Mouse (Mus musculus): Measurements from ENCODE around the gene Nek5. TPM values are rescaled to one million over a fixed set of nuclear protein-coding genes. Genes with fewer than 3 reads are reported as not detected.

The Nek5 gene
- polyA plus RNA-seq, 1 experiment from 2014 or later, result 0.26 TPM

GRCm38 (mm10) chr8:22060446-22060889 is 64.4 kb downstream of the Nek5 start, which contains the start of gene Alg11:
Alg11 (plus strand) TSS chr8:22060721.
- H3K4me2 ChIP-seq, result peak within 1 kb of the TSS; percentile 89
- ATAC-seq, result peak; percentile 100
- H3K4me3 ChIP-seq, result peak within 1 kb of the TSS; percentile 67
- peaks cover 10% of the 10 kb centered on the region for H3K4me1 ChIP-seq
- no peaks in the 10 kb centered on the region; the same call in 1 of the 2 replicates for H3K9me3 ChIP-seq (replicated peaks)
- under 1% methylated on average over 30 of the region's 36 CpGs for WGBS
- peak within 1 kb of the TSS; percentile 78 for H3K9ac ChIP-seq
- H3K27ac ChIP-seq, result no peak within 1 kb of the TSS
- peaks cover 18% of the 10 kb centered on the region for H3K27me3 ChIP-seq
- H3K36me3 ChIP-seq (ENCODE audit: poor library complexity, severe bottlenecking), result peaks cover 28% of the 10 kb centered on the region

GRCm38 (mm10) chr8:22059821-22060445 is 64.9 kb downstream of the Nek5 start, which contains the start of gene Atp7b:
Atp7b (minus strand) TSS chr8:22060305.
- 2% methylated on average over 44 of the region's 46 CpGs for WGBS
- H3K9ac ChIP-seq, result peak within 1 kb of the TSS; percentile 78
- peaks cover 22% of the 10 kb centered on the region for H3K36me3 ChIP-seq (ENCODE audit: poor library complexity, severe bottlenecking)
- peak; percentile 94 for ATAC-seq
- peak within 1 kb of the TSS; percentile 67 for H3K4me3 ChIP-seq
- peak within 1 kb of the TSS; percentile 89 for H3K4me2 ChIP-seq
- H3K4me1 ChIP-seq, result peaks cover 10% of the 10 kb centered on the region
- H3K27me3 ChIP-seq, result peaks cover 18% of the 10 kb centered on the region
- no peak within 1 kb of the TSS for H3K27ac ChIP-seq
- no peaks in the 10 kb centered on the region for H3K9me3 ChIP-seq (replicated peaks)

- Histone ChIP-seq H3K27ac (no peak overlapping the region), H3K36me3 (ENCODE audit: poor library complexity, severe bottlenecking) (peaks cover 17% of the 10 kb centered on the region), H3K27me3 (peaks cover 18% of the 10 kb centered on the region), H3K4me2 (peak overlapping the region; percentile 89), H3K4me1 (peaks cover 10% of the 10 kb centered on the region), H3K9ac (peak overlapping the region; percentile 78; the same call in 1 of the 2 replicates), H3K4me3 (peak overlapping the region; percentile 67), H3K9me3 (replicated peaks) (no peaks in the 10 kb centered on the region)
- WGBS, result 32% methylated on average over 11 of the region's 11 CpGs
- ATAC-seq, result no peak
Measured at GRCm38 (mm10) chr8:22059153-22059738, 65.6 kb downstream of the Nek5 start.

- ATAC-seq, result no peak
- no peak overlapping the region for H3K27ac ChIP-seq
- peaks cover 10% of the 10 kb centered on the region for H3K4me1 ChIP-seq
- H3K9ac ChIP-seq, result no peak overlapping the region
- 83% methylated on average over 9 of the region's 9 CpGs for WGBS
- no peak overlapping the region for H3K4me2 ChIP-seq
- H3K9me3 ChIP-seq (replicated peaks), result no peaks in the 10 kb centered on the region
- H3K4me3 ChIP-seq, result no peak overlapping the region
- peaks cover 18% of the 10 kb centered on the region for H3K27me3 ChIP-seq
- peaks cover 11% of the 10 kb centered on the region; the same call in 1 of the 2 replicates for H3K36me3 ChIP-seq (ENCODE audit: poor library complexity, severe bottlenecking)
Measured at GRCm38 (mm10) chr8:22058368-22058767, 66.5 kb downstream of the Nek5 start.

GRCm38 (mm10) chr8:22056850-22057249 is 68.0 kb downstream of the Nek5 start:
- WGBS, result 79% methylated on average over 3 of the region's 3 CpGs
- no peak overlapping the region for H3K4me3 ChIP-seq
- peaks cover 18% of the 10 kb centered on the region for H3K27me3 ChIP-seq
- H3K27ac ChIP-seq, result no peak overlapping the region
- H3K36me3 ChIP-seq (ENCODE audit: poor library complexity, severe bottlenecking), result no peaks in the 10 kb centered on the region
- no peak for ATAC-seq
- H3K4me1 ChIP-seq, result peaks cover 10% of the 10 kb centered on the region
- no peak overlapping the region for H3K9ac ChIP-seq
- no peaks in the 10 kb centered on the region for H3K9me3 ChIP-seq (replicated peaks)
- no peak overlapping the region for H3K4me2 ChIP-seq

GRCm38 (mm10) chr8:22055492-22055877 is 69.4 kb downstream of the Nek5 start:
- Histone ChIP-seq H3K9me3 (replicated peaks) (no peaks in the 10 kb centered on the region), H3K4me1 (peaks cover 3% of the 10 kb centered on the region; the same call in 1 of the 2 replicates), H3K27me3 (peaks cover 18% of the 10 kb centered on the region), H3K4me3 (no peak overlapping the region), H3K36me3 (ENCODE audit: poor library complexity, severe bottlenecking) (no peaks in the 10 kb centered on the region), H3K27ac (no peak overlapping the region), H3K4me2 (no peak overlapping the region), H3K9ac (no peak overlapping the region)
- no peak for ATAC-seq
- 97% methylated on average over 2 of the region's 2 CpGs for WGBS

- Histone ChIP-seq H3K4me1 (peaks cover 3% of the 10 kb centered on the region; the same call in 1 of the 2 replicates), H3K9ac (no peak overlapping the region), H3K36me3 (ENCODE audit: poor library complexity, severe bottlenecking) (no peaks in the 10 kb centered on the region), H3K27ac (no peak overlapping the region), H3K4me2 (no peak overlapping the region), H3K4me3 (no peak overlapping the region), H3K27me3 (peaks cover 18% of the 10 kb centered on the region), H3K9me3 (replicated peaks) (no peaks in the 10 kb centered on the region)
- WGBS, result 88% methylated on average over 12 of the region's 12 CpGs
- ATAC-seq, result no peak
Measured at GRCm38 (mm10) chr8:22054674-22055491, 70.0 kb downstream of the Nek5 start.

- 63% methylated on average over 2 of the region's 2 CpGs for WGBS
Measured at GRCm38 (mm10) chr8:22047699-22048464, 77.0 kb downstream of the Nek5 start.

GRCm38 (mm10) chr8:22043706-22044105 is 81.1 kb downstream of the Nek5 start:
- 74% methylated on average over 12 of the region's 12 CpGs for WGBS
- no peak overlapping the region for H3K27ac ChIP-seq

More at GRCm38 (mm10) chr8:22047699-22048464, 77.0 kb downstream of the Nek5 start:
- Histone ChIP-seq H3K27ac (no peak overlapping the region), H3K36me3 (ENCODE audit: poor library complexity, severe bottlenecking) (no peaks in the 10 kb centered on the region), H3K9me3 (replicated peaks) (no peaks in the 10 kb centered on the region), H3K9ac (no peak overlapping the region), H3K4me1 (no peaks in the 10 kb centered on the region), H3K4me2 (no peak overlapping the region), H3K27me3 (no peaks in the 10 kb centered on the region), H3K4me3 (no peak overlapping the region)
- peak; percentile 30; the same call in 1 of the 2 replicates for ATAC-seq

GRCm38 (mm10) chr8:22042515-22042914 is 82.3 kb downstream of the Nek5 start:
- Histone ChIP-seq H3K9ac (no peak overlapping the region), H3K36me3 (ENCODE audit: poor library complexity, severe bottlenecking) (no peaks in the 10 kb centered on the region), H3K27ac (no peak overlapping the region), H3K4me2 (no peak overlapping the region), H3K27me3 (peaks cover 5% of the 10 kb centered on the region), H3K9me3 (replicated peaks) (no peaks in the 10 kb centered on the region), H3K4me1 (no peaks in the 10 kb centered on the region; the same call in 1 of the 2 replicates), H3K4me3 (no peak overlapping the region)
- 82% methylated on average over 3 of the region's 3 CpGs for WGBS
- ATAC-seq, result no peak

More at GRCm38 (mm10) chr8:22043706-22044105, 81.1 kb downstream of the Nek5 start:
- ATAC-seq, result no peak
- Histone ChIP-seq H3K9ac (no peak overlapping the region), H3K9me3 (replicated peaks) (no peaks in the 10 kb centered on the region), H3K4me3 (no peak overlapping the region), H3K36me3 (ENCODE audit: poor library complexity, severe bottlenecking) (no peaks in the 10 kb centered on the region), H3K4me1 (no peaks in the 10 kb centered on the region; the same call in 1 of the 2 replicates), H3K4me2 (no peak overlapping the region), H3K27me3 (peaks cover 5% of the 10 kb centered on the region; the same call in 1 of the 2 replicates)

- H3K27me3 ChIP-seq, result peaks cover 5% of the 10 kb centered on the region
- no peaks in the 10 kb centered on the region for H3K36me3 ChIP-seq (ENCODE audit: poor library complexity, severe bottlenecking)
- no peaks in the 10 kb centered on the region; the same call in 1 of the 2 replicates for H3K4me1 ChIP-seq
- H3K4me3 ChIP-seq, result no peak overlapping the region
- ATAC-seq, result no peak
- H3K4me2 ChIP-seq, result no peak overlapping the region
- no peaks in the 10 kb centered on the region for H3K9me3 ChIP-seq (replicated peaks)
- no peak overlapping the region for H3K27ac ChIP-seq
- 35% methylated on average over 6 of the region's 6 CpGs for WGBS
- H3K9ac ChIP-seq, result no peak overlapping the region
Measured at GRCm38 (mm10) chr8:22040153-22040509, 84.7 kb downstream of the Nek5 start.
